Comparison of ENCODE assay signal across 17 mouse cellular contexts in genomic region chr8:120419675-120420074, GRCm38 (mm10).
"Had no signal": no experiment of that assay in that cellular context is flagged by ENCODE, and none has a peak within 500 bp of the region (broad histone marks: within the 10 kb centered on the region; RNA-seq: fewer than 3 reads in every experiment).

No protein-coding gene starts in this region.

- DNase-seq: kidney, adult 2 months; kidney, postnatal 25 days; layer of hippocampus, adult 9-11 months; liver; lung, adult 18-20 months; right cerebral cortex, postnatal 14 days; spleen, adult 18-20 months; thymus, postnatal 36 days had no signal

- H3K9ac ChIP-seq: limb, embryonic 13.5 days; liver, embryonic 15.5 days; midbrain, embryonic 13.5 days; stomach, embryonic 15.5 days had no signal

- H3K27ac ChIP-seq: kidney, postnatal 0 days; layer of hippocampus, adult 2 months; limb, embryonic 13.5 days; liver, embryonic 12.5 days; liver, embryonic 15.5 days; macrophage; midbrain, embryonic 13.5 days; stomach, embryonic 15.5 days had no signal

- H3K9me3 ChIP-seq: limb, embryonic 10.5 days; limb, embryonic 13.5 days; liver, embryonic 12.5 days; liver, embryonic 15.5 days; midbrain, embryonic 13.5 days; stomach, embryonic 15.5 days had no signal

- H3K4me3 ChIP-seq: layer of hippocampus, adult 2 months; limb, embryonic 10.5 days; limb, embryonic 13.5 days; liver, embryonic 12.5 days; liver, embryonic 15.5 days; midbrain, embryonic 13.5 days; stomach, embryonic 15.5 days had no signal

- H3K36me3 ChIP-seq: limb, embryonic 10.5 days; limb, embryonic 13.5 days; liver, embryonic 12.5 days; liver, embryonic 15.5 days; midbrain, embryonic 13.5 days; stomach, embryonic 15.5 days had no signal

- H3K27me3 ChIP-seq: limb, embryonic 13.5 days; stomach, embryonic 15.5 days had no signal

- H3K4me2 ChIP-seq: limb, embryonic 13.5 days; liver, embryonic 12.5 days; liver, embryonic 15.5 days; midbrain, embryonic 13.5 days; stomach, embryonic 15.5 days had no signal

- ATAC-seq: midbrain, embryonic 13.5 days had no signal
